In genomic region chr14:50837236-50837635, GRCm38 (mm10) we compare ENCODE assay signal across 11 mouse cellular contexts. TPM values are rescaled to one million over a fixed set of nuclear protein-coding genes. Genes with fewer than 3 reads are reported as not detected.
A peak's percentile ranks its signal among the peaks of the same experiment; 100 is the strongest.
DNase-seq lines count a peak whose midpoint lies in the region; ATAC-seq and TF ChIP-seq lines count a peak whose summit lies in the region.
"Had no signal": no experiment of that assay in that cellular context is flagged by ENCODE, and none has a peak within 500 bp of the region (broad histone marks: within the 10 kb centered on the region; RNA-seq: fewer than 3 reads in every experiment).

No protein-coding gene starts in this region.

- TF ChIP-seq CTCF in lung, embryonic 14.5 days (IDR thresholded peaks at IDR 0.05; ENCODE audit: low read depth): peak; percentile 59
- no peak for TF ChIP-seq CTCF in bone marrow macrophage, adult 2 months (IDR thresholded peaks at IDR 0.05; ENCODE audit: low read depth, low read length)

- H3K4me2 ChIP-seq in heart, embryonic 11.5 days: no peak overlapping the region
- H3K4me2 ChIP-seq in lung, embryonic 14.5 days: no peak overlapping the region
- H3K4me2 ChIP-seq: liver, embryonic 15.5 days had no signal

- H3K9ac ChIP-seq in heart, embryonic 11.5 days (ENCODE audit: low read depth, low read length): no peak overlapping the region
- H3K9ac ChIP-seq in lung, embryonic 14.5 days: no peak overlapping the region
- H3K9ac ChIP-seq: liver, embryonic 15.5 days had no signal

- H3K27me3 ChIP-seq in heart, embryonic 11.5 days (ENCODE audit: control insufficient read depth, insufficient read depth, low read length): no peaks in the 10 kb centered on the region
- H3K27me3 ChIP-seq in lung, embryonic 14.5 days (ENCODE audit: insufficient read depth, low read length): no peaks in the 10 kb centered on the region
- H3K27me3 ChIP-seq: liver, embryonic 15.5 days had no signal

- no peak overlapping the region for H3K27ac ChIP-seq in heart, embryonic 11.5 days (ENCODE audit: low read depth, low read length)
- H3K27ac ChIP-seq in lung, embryonic 14.5 days (ENCODE audit: low read depth): no peak overlapping the region
- H3K27ac ChIP-seq in bone marrow macrophage, adult 2 months (ENCODE audit: insufficient read depth, low read depth, low read length): peak overlapping the region; percentile 95
- H3K27ac ChIP-seq: liver, embryonic 15.5 days had no signal

- 50% methylated on average over 6 of the region's 6 CpGs for WGBS in heart, embryonic 11.5 days (ENCODE audit: insufficient replicate concordance)
- 66% methylated on average over 6 of the region's 6 CpGs for WGBS in lung, embryonic 14.5 days

- no peak for TF ChIP-seq POLR2A in bone marrow macrophage, adult 2 months (IDR thresholded peaks at IDR 0.05; ENCODE audit: borderline replicate concordance, low read depth, low read length)

- no peak for ATAC-seq in heart, embryonic 11.5 days (replicated peaks; ENCODE audit: insufficient number of reproducible peaks, low FRiP score, low TSS enrichment)
- no peak for ATAC-seq in lung, embryonic 14.5 days (ENCODE audit: insufficient read depth)

- no peaks in the 10 kb centered on the region for H3K4me1 ChIP-seq in heart, embryonic 11.5 days (ENCODE audit: control insufficient read depth, insufficient read depth, low read length)
- no peaks in the 10 kb centered on the region for H3K4me1 ChIP-seq in lung, embryonic 14.5 days (ENCODE audit: insufficient read depth)
- peaks cover 51% of the 10 kb centered on the region for H3K4me1 ChIP-seq in bone marrow macrophage, adult 2 months (ENCODE audit: control insufficient read depth, insufficient read depth, low read length)
- H3K4me1 ChIP-seq: liver, embryonic 15.5 days had no signal

- intact Hi-C loops in heart, postnatal 10 days (cut with DNase I): loop anchor here (1.0 kb wide), 1 partner anchor 226 kb away; no protein-coding TSS in a partner anchor

- DNase-seq in heart, postnatal 10 days: peak; percentile 20 to 40
- DNase-seq in lung, embryonic 14.5 days: peak; percentile 18
- DNase-seq in lung, postnatal 25 days (ENCODE audit: low spot score): no peak
- peak; percentile 18 for DNase-seq in lung, postnatal 14 days
- DNase-seq in gastrocnemius, postnatal 25 days: no peak
- DNase-seq in right cerebral cortex, postnatal 36 days (ENCODE audit: low spot score in 2 of 2): no peak
- DNase-seq: thymus, adult 2 months had no signal

- peaks cover 2% of the 10 kb centered on the region; the same call in 1 of the 2 replicates for H3K36me3 ChIP-seq in heart, embryonic 11.5 days (ENCODE audit: control insufficient read depth, insufficient read depth, low read length)
- no peaks in the 10 kb centered on the region for H3K36me3 ChIP-seq in lung, embryonic 14.5 days (ENCODE audit: insufficient read depth)
- H3K36me3 ChIP-seq: liver, embryonic 15.5 days had no signal

- H3K9me3 ChIP-seq in heart, embryonic 11.5 days (replicated peaks; ENCODE audit: control insufficient read depth, low read length): no peaks in the 10 kb centered on the region
- H3K9me3 ChIP-seq in lung, embryonic 14.5 days (ENCODE audit: low read depth, low read length): no peaks in the 10 kb centered on the region
- H3K9me3 ChIP-seq: liver, embryonic 15.5 days had no signal

- H3K4me3 ChIP-seq in heart, embryonic 11.5 days (ENCODE audit: low read depth, low read length): no peak overlapping the region
- H3K4me3 ChIP-seq in lung, embryonic 14.5 days (ENCODE audit: low read depth, low read length): no peak overlapping the region
- H3K4me3 ChIP-seq in bone marrow macrophage, adult 2 months (ENCODE audit: insufficient read depth, low read length): no peak overlapping the region
- H3K4me3 ChIP-seq: liver, embryonic 15.5 days had no signal

RNA-seq across cellular contexts. Expression of gene Parp2, which starts 29.6 kb away (rescaled TPM):
- 10 to 100 TPM; 18.7 to 20.0 TPM for total RNA-seq in heart, postnatal 10 days (2021)
- polyA plus RNA-seq in heart, embryonic 11.5 days (2014; fragmentation: Nextera tagmentation; extraction: Ambion mirVana): 45.2 and 48.5 TPM in 2 replicates
- 71.0 and 74.7 TPM in 2 replicates for polyA plus RNA-seq in lung, embryonic 14.5 days (2014; fragmentation: Nextera tagmentation; extraction: Ambion mirVana)
- 75.2 and 77.4 TPM in 2 replicates for polyA plus RNA-seq in bone marrow macrophage, adult 2 months (2012; ENCODE audit: insufficient read depth, insufficient read length, missing spikeins)
- 1 to 10 TPM; 7.5 to 8.5 TPM for total RNA-seq in gastrocnemius, postnatal 25 days (2021)

RNA-seq across cellular contexts. Expression of gene Ccnb1ip1, which starts 29.7 kb away (rescaled TPM):
- total RNA-seq in heart, postnatal 10 days (2021): not detected
- polyA plus RNA-seq in heart, embryonic 11.5 days (2014; fragmentation: Nextera tagmentation; extraction: Ambion mirVana): not detected in 2 replicates
- not detected in 2 replicates for polyA plus RNA-seq in lung, embryonic 14.5 days (2014; fragmentation: Nextera tagmentation; extraction: Ambion mirVana)
- polyA plus RNA-seq in bone marrow macrophage, adult 2 months (2012; ENCODE audit: insufficient read depth, insufficient read length, missing spikeins): not detected in 2 replicates
- not detected for total RNA-seq in gastrocnemius, postnatal 25 days (2021)
- polyA plus RNA-seq: liver, embryonic 15.5 days; neural tube, embryonic 14.5 days; thymus, adult 2 months had no signal

RNA-seq across cellular contexts. Expression of gene Tep1, which starts 33.1 kb away (rescaled TPM):
- 10 to 100 TPM; 10.9 to 11.6 TPM for total RNA-seq in heart, postnatal 10 days (2021)
- polyA plus RNA-seq in heart, embryonic 11.5 days (2014; fragmentation: Nextera tagmentation; extraction: Ambion mirVana): 4.4 and 6.5 TPM in 2 replicates
- polyA plus RNA-seq in lung, embryonic 14.5 days (2014; fragmentation: Nextera tagmentation; extraction: Ambion mirVana): 6.1 and 7.2 TPM in 2 replicates
- polyA plus RNA-seq in bone marrow macrophage, adult 2 months (2012; ENCODE audit: insufficient read depth, insufficient read length, missing spikeins): 206 and 269 TPM in 2 replicates
- 10 to 100 TPM in 1 of 2 experiments, 1 to 10 TPM in 1; 8.3 to 10.2 TPM for total RNA-seq in gastrocnemius, postnatal 25 days (2021)

RNA-seq across cellular contexts. Expression of gene Ttc5, which starts 51.9 kb away (rescaled TPM):
- total RNA-seq in heart, postnatal 10 days (2021): 10 to 100 TPM; 22.9 to 26.8 TPM
- polyA plus RNA-seq in heart, embryonic 11.5 days (2014; fragmentation: Nextera tagmentation; extraction: Ambion mirVana): 51.7 and 55.8 TPM in 2 replicates
- 68.3 and 68.6 TPM in 2 replicates for polyA plus RNA-seq in lung, embryonic 14.5 days (2014; fragmentation: Nextera tagmentation; extraction: Ambion mirVana)
- polyA plus RNA-seq in bone marrow macrophage, adult 2 months (2012; ENCODE audit: insufficient read depth, insufficient read length, missing spikeins): 49.3 and 55.7 TPM in 2 replicates
- 1 to 10 TPM; 7.4 to 8.2 TPM for total RNA-seq in gastrocnemius, postnatal 25 days (2021)

Comparison
In these comparisons a context has a peak if more than half of its experiments do, and no peak if none do; other contexts are left out.
1. DNase-seq: peak in heart, postnatal 10 days (2 of 2), lung, embryonic 14.5 days (single experiment) and lung, postnatal 14 days (single experiment); none in lung, postnatal 25 days (single experiment), gastrocnemius, postnatal 25 days (single experiment) and right cerebral cortex, postnatal 36 days (0 of 2).
2. RNA of gene Tep1, which starts 33.1 kb away (polyA plus RNA-seq): 206 to 269 TPM in bone marrow macrophage, adult 2 months; 6.1 to 7.2 TPM in lung, embryonic 14.5 days and 4.4 to 6.5 TPM in heart, embryonic 11.5 days; every median in the first group is over 10 times any median in the second.